Mouse (Mus musculus) kidney, embryonic 14.5 days (tissue): Measurements from ENCODE around the gene Adgrf2. TPM values are rescaled to one million over a fixed set of nuclear protein-coding genes. Genes with fewer than 3 reads are reported as not detected.

Experiments used
- ATAC-seq: fragments of 200-750 bp; cut with Nextera tagmentation; 2 replicates; pipeline ENCODE4 v1.8.0; 2017; ENCODE audit warnings: moderate number of reproducible peaks, mild to moderate bottlenecking, moderate TSS enrichment, moderate library complexity; ENCODE audit not compliant: low FRiP score, low TSS enrichment
- H3K27ac ChIP-seq: fragments of 300-500 bp; sonication (generic); 2 replicates; pipeline ENCODE4 v1.5.1; 2014; ENCODE audit warnings: low read depth, mild to moderate bottlenecking, low read length, moderate library complexity, mixed read lengths
- H3K27me3 ChIP-seq: fragments of 300-500 bp; sonication (generic); 2 replicates; pipeline ENCODE4 v1.6.1; 2014; ENCODE audit warnings: mild to moderate bottlenecking, low read length; ENCODE audit not compliant: control insufficient read depth, insufficient read depth
- H3K36me3 ChIP-seq: fragments of 300-500 bp; sonication (generic); 2 replicates; pipeline ENCODE4 v1.6.1; 2014; ENCODE audit warnings: low read length, mixed read lengths; ENCODE audit not compliant: control insufficient read depth, insufficient read depth
- H3K4me1 ChIP-seq: fragments of 300-500 bp; sonication (generic); 2 replicates; pipeline ENCODE4 v1.6.1; 2014; ENCODE audit warnings: low read length, mixed read lengths; ENCODE audit not compliant: control insufficient read depth, insufficient read depth
- H3K4me2 ChIP-seq: fragments of 300-500 bp; sonication (generic); replicated peaks from 2 replicates; pipeline ENCODE4 v1.6.1; 2014; ENCODE audit warnings: low read depth, mild to moderate bottlenecking, low read length
- H3K4me3 ChIP-seq: fragments of 300-500 bp; sonication (generic); 2 replicates; pipeline ENCODE4 v1.5.1; 2014; ENCODE audit warnings: mild to moderate bottlenecking, low read length
- H3K9ac ChIP-seq: fragments of 300-500 bp; sonication (generic); 2 replicates; pipeline ENCODE4 v1.6.1; 2014; ENCODE audit warnings: low read depth, mild to moderate bottlenecking, low read length, moderate library complexity
- H3K9me3 ChIP-seq: fragments of 300-500 bp; sonication (generic); 2 replicates; pipeline ENCODE4 v1.6.1; 2016; ENCODE audit warnings: low read length; ENCODE audit not compliant: control insufficient read depth
- WGBS: fragments of 180-500 bp; shearing (Covaris S2); extraction: QIAGEN DNeasy Blood & Tissue Kit; methylation state at CpG from one replicate; pipeline ENCODE4 v1.1.7; 2014; 5-methylcytosine and 5-hydroxymethylcytosine counted together
- polyA plus RNA-seq: library from polyadenylated mRNA; unstranded; fragments of >200 nt; fragmentation: Nextera tagmentation; extraction: Ambion mirVana; gene quantifications from 2 replicates; pipeline ENCODE4 v1.2.1, GENCODE M21; 2014

The Adgrf2 gene
- polyA plus RNA-seq, 1 experiment from 2014 or later: not detected

DNA sequence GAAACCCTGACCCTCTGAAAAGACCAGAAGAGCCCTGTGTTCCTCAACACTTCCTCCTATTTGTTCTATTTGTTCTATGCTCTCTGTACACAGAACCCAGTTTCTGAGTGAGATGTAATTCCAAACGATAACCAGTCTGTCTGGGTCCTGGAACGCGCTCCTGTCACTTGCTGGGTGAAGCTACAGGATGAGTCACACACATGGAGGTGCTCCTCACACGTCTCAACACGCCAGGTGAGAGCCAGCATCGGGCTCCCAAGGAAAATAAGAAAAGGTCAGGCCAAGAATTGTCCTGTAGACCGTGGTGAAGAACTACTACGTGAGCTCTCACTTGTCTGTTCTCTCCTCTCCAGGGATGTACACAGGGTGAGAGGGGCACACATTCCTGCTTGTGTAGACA, 51.4 kb downstream of the Adgrf2 start:
- WGBS: 92% methylated on average over 8 of the region's 8 CpGs
- no peak for ATAC-seq

More for the DNA sequence above, 51.4 kb downstream of the Adgrf2 start:
- no peak overlapping the region for H3K27ac ChIP-seq
- no peaks in the 10 kb centered on the region for H3K27me3 ChIP-seq
- no peaks in the 10 kb centered on the region for H3K4me1 ChIP-seq
- H3K4me3 ChIP-seq: no peak overlapping the region
- H3K4me2 ChIP-seq: no peak overlapping the region
- H3K9ac ChIP-seq: no peak overlapping the region
- H3K36me3 ChIP-seq: no peaks in the 10 kb centered on the region
- H3K9me3 ChIP-seq: no peaks in the 10 kb centered on the region

Other genes starting within 250 kb of the Adgrf2 start
- 0.33 and 0.37 TPM in 2 replicates for gene Opn5, start 130.8 kb downstream of the Adgrf2 start, polyA plus RNA-seq
- gene Adgrf4, start 49.9 kb downstream of the Adgrf2 start, polyA plus RNA-seq: not detected in 2 replicates
- gene Cd2ap, start 134.5 kb upstream of the Adgrf2 start, polyA plus RNA-seq: 39.5 and 60.5 TPM in 2 replicates